Mouse (Mus musculus) MEL (cell line): ENCODE measurements around the gene Atp6v1e1.

ENCODE experiments used
- BHLHE40 ChIP-seq: IDR thresholded peaks from 2 replicates; pipeline ENCODE4 v1.6.1; 2012; ENCODE audit warnings: low read depth, mild to moderate bottlenecking, inconsistent platforms, low read length, improper control_type of control experiment, borderline replicate concordance
- CTCF ChIP-seq, 3 experiments: IDR thresholded peaks in 2 of 3; conservative IDR thresholded peaks in 1 of 3; 2 replicates each; pipeline ENCODE4 v1.5.1; 2011 to 2012; ENCODE audit warnings: low read length in 3 of 3, low read depth in 2 of 3, mild to moderate bottlenecking in 2 of 3, improper control_type of control experiment in 1 of 3, inconsistent platforms in 1 of 3, mixed read lengths in 1 of 3, moderate library complexity in 1 of 3; ENCODE audit not compliant: control insufficient read depth in 1 of 3, insufficient read depth in 1 of 3, poor library complexity in 1 of 3, severe bottlenecking in 1 of 3
- GATA1 ChIP-seq: IDR thresholded peaks from 2 replicates; pipeline ENCODE4 v1.6.1; 2011; ENCODE audit warnings: low read depth, low read length, improper control_type of control experiment
- POLR2A ChIP-seq, 2 experiments: IDR thresholded peaks; 2 replicates each; pipeline ENCODE4 v1.6.1; 2011 to 2012; ENCODE audit warnings: low read length in 2 of 2, mild to moderate bottlenecking in 2 of 2, control low read depth in 1 of 2, improper control_type of control experiment in 1 of 2, low read depth in 1 of 2, moderate library complexity in 1 of 2; ENCODE audit not compliant: control insufficient read depth in 1 of 2, insufficient read depth in 1 of 2, poor library complexity in 1 of 2
- RCOR1 ChIP-seq: IDR thresholded peaks from 2 replicates; pipeline ENCODE4 v1.6.1; 2012; ENCODE audit warnings: low read depth, mild to moderate bottlenecking, inconsistent platforms, low read length, improper control_type of control experiment
- SIN3A ChIP-seq: IDR thresholded peaks from 2 replicates; pipeline ENCODE4 v1.6.1; 2012; ENCODE audit warnings: low read length, improper control_type of control experiment, inconsistent platforms

DNA sequence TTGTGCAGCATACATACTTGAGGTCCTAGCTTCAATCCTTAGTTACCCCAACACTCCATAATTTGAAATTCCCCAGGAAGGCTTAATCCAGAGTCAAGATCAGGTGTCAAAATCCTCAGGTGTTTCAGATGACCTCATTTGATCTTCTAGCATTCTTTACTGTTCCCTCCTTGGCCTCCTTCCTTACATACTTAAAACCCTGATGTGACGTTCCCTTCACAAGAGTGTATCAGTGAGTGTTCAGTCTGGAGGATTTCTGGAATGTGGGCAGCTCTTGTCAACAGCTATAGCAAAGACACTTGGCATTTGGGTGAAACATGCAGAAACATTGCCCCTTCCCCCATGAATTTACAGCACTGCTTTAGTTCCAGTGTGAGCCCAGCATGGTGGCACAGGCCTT, 52.6 kb downstream of the Atp6v1e1 start:
- TF ChIP-seq CTCF (IDR thresholded peaks at IDR 0.05 in 2 of 3, conservative IDR thresholded peaks at IDR 0.05 in 1 of 3; ENCODE audit: control insufficient read depth in 1 of 3, insufficient read depth in 1 of 3, low read depth in 2 of 3, low read length in 3 of 3, poor library complexity in 1 of 3, severe bottlenecking in 1 of 3) (no peak), POLR2A (IDR thresholded peaks at IDR 0.05; ENCODE audit: control insufficient read depth in 1 of 2, insufficient read depth in 1 of 2, low read depth in 1 of 2, low read length in 2 of 2, poor library complexity in 1 of 2) (no peak), RCOR1 (no peak), BHLHE40 (no peak), GATA1 (no peak), SIN3A (no peak)
